Comparison of ENCODE assay signal across 15 mouse cellular contexts in genomic region chr17:81194006-81194405, GRCm38 (mm10).
DNase-seq lines count a peak whose midpoint lies in the region; ATAC-seq lines count a peak whose summit lies in the region.
"Had no signal": no experiment of that assay in that cellular context is flagged by ENCODE, and none has a peak within 500 bp of the region (broad histone marks: within the 10 kb centered on the region; RNA-seq: fewer than 3 reads in every experiment).

No protein-coding gene starts in this region.

- ATAC-seq in hindbrain, embryonic 15.5 days (ENCODE audit: low FRiP score, low read depth) = no peak
- 0 out of 2 replicates have a peak, but pooled peaks have one; percentile 50 for ATAC-seq in neural tube, embryonic 12.5 days (ENCODE audit: low FRiP score, low read depth)
- no peak for ATAC-seq in embryonic facial prominence, embryonic 15.5 days (ENCODE audit: insufficient number of reproducible peaks, low FRiP score, low TSS enrichment, low read depth)
- ATAC-seq in neural tube, embryonic 15.5 days (ENCODE audit: low FRiP score) = no peak
- ATAC-seq: CD4-positive, CD25-positive, alpha-beta regulatory T cell, adult 4 months had no signal

- no peak for DNase-seq in hindbrain, embryonic 10.5 days (ENCODE audit: low spot score)
- no peak for DNase-seq in neural tube, embryonic 10.5 days (ENCODE audit: extremely low spot score, low spot score)
- DNase-seq in cerebellum, adult 18-20 months = no peak

- H3K4me1 ChIP-seq in hindbrain, embryonic 15.5 days (replicated peaks) = no peaks in the 10 kb centered on the region
- no peaks in the 10 kb centered on the region for H3K4me1 ChIP-seq in hindbrain, embryonic 10.5 days (replicated peaks)
- no peaks in the 10 kb centered on the region for H3K4me1 ChIP-seq in neural tube, embryonic 12.5 days
- H3K4me1 ChIP-seq in embryonic facial prominence, embryonic 15.5 days = peaks cover 5% of the 10 kb centered on the region; the same call in 1 of the 2 replicates
- peaks cover 6% of the 10 kb centered on the region; the same call in 1 of the 2 replicates for H3K4me1 ChIP-seq in neural tube, embryonic 15.5 days
- H3K4me1 ChIP-seq: heart, embryonic 15.5 days; midbrain, embryonic 12.5 days had no signal

- H3K9ac ChIP-seq in hindbrain, embryonic 15.5 days = no peak overlapping the region
- no peak overlapping the region for H3K9ac ChIP-seq in neural tube, embryonic 12.5 days
- H3K9ac ChIP-seq in embryonic facial prominence, embryonic 15.5 days = no peak overlapping the region
- no peak overlapping the region for H3K9ac ChIP-seq in neural tube, embryonic 15.5 days (replicated peaks)
- H3K9ac ChIP-seq: heart, embryonic 15.5 days; kidney, embryonic 15.5 days; lung, embryonic 14.5 days; midbrain, embryonic 12.5 days had no signal

- WGBS in hindbrain, embryonic 15.5 days = 85% methylated on average over 10 of the region's 10 CpGs
- WGBS in hindbrain, embryonic 10.5 days = 87% methylated on average over 10 of the region's 10 CpGs
- WGBS in neural tube, embryonic 12.5 days = 86% methylated on average over 10 of the region's 10 CpGs
- WGBS in embryonic facial prominence, embryonic 15.5 days = 51% methylated on average over 10 of the region's 10 CpGs
- WGBS in neural tube, embryonic 15.5 days = 88% methylated on average over 10 of the region's 10 CpGs

- 0 out of 2 replicates have a peak overlapping the region, but pooled peaks have one; percentile 7 for H3K27ac ChIP-seq in hindbrain, embryonic 15.5 days (replicated peaks)
- H3K27ac ChIP-seq in hindbrain, embryonic 10.5 days = no peak overlapping the region
- no peak overlapping the region for H3K27ac ChIP-seq in neural tube, embryonic 12.5 days
- H3K27ac ChIP-seq in embryonic facial prominence, embryonic 15.5 days (replicated peaks) = no peak overlapping the region
- H3K27ac ChIP-seq in neural tube, embryonic 15.5 days (replicated peaks) = no peak overlapping the region; the same call in 1 of the 2 replicates
- H3K27ac ChIP-seq: heart, adult 2 months; heart, embryonic 15.5 days; kidney, embryonic 15.5 days; midbrain, embryonic 12.5 days had no signal

- H3K9me3 ChIP-seq in hindbrain, embryonic 15.5 days = no peaks in the 10 kb centered on the region
- H3K9me3 ChIP-seq in hindbrain, embryonic 10.5 days = no peaks in the 10 kb centered on the region
- no peaks in the 10 kb centered on the region for H3K9me3 ChIP-seq in neural tube, embryonic 12.5 days
- H3K9me3 ChIP-seq in embryonic facial prominence, embryonic 15.5 days (replicated peaks) = no peaks in the 10 kb centered on the region
- no peaks in the 10 kb centered on the region for H3K9me3 ChIP-seq in neural tube, embryonic 15.5 days (replicated peaks)
- H3K9me3 ChIP-seq: heart, embryonic 15.5 days; kidney, embryonic 15.5 days; midbrain, embryonic 12.5 days had no signal

- H3K4me2 ChIP-seq in hindbrain, embryonic 15.5 days = no peak overlapping the region
- no peak overlapping the region for H3K4me2 ChIP-seq in neural tube, embryonic 12.5 days (replicated peaks)
- H3K4me2 ChIP-seq in embryonic facial prominence, embryonic 15.5 days (replicated peaks) = peak overlapping the region; percentile 31
- H3K4me2 ChIP-seq in neural tube, embryonic 15.5 days = 0 out of 2 replicates have a peak overlapping the region, but pooled peaks have one; percentile 23
- H3K4me2 ChIP-seq: heart, embryonic 15.5 days; kidney, embryonic 15.5 days; liver, embryonic 11.5 days; lung, embryonic 14.5 days; midbrain, embryonic 12.5 days had no signal

- H3K36me3 ChIP-seq in hindbrain, embryonic 15.5 days = no peaks in the 10 kb centered on the region
- no peaks in the 10 kb centered on the region for H3K36me3 ChIP-seq in hindbrain, embryonic 10.5 days
- no peaks in the 10 kb centered on the region for H3K36me3 ChIP-seq in neural tube, embryonic 12.5 days
- H3K36me3 ChIP-seq in embryonic facial prominence, embryonic 15.5 days = no peaks in the 10 kb centered on the region
- no peaks in the 10 kb centered on the region for H3K36me3 ChIP-seq in neural tube, embryonic 15.5 days
- H3K36me3 ChIP-seq: G1E; heart, embryonic 15.5 days; kidney, embryonic 15.5 days; midbrain, embryonic 12.5 days had no signal

- no peak overlapping the region for H3K4me3 ChIP-seq in hindbrain, embryonic 15.5 days
- no peak overlapping the region for H3K4me3 ChIP-seq in hindbrain, embryonic 10.5 days
- no peak overlapping the region for H3K4me3 ChIP-seq in neural tube, embryonic 12.5 days
- no peak overlapping the region for H3K4me3 ChIP-seq in embryonic facial prominence, embryonic 15.5 days (replicated peaks)
- H3K4me3 ChIP-seq in neural tube, embryonic 15.5 days (replicated peaks) = no peak overlapping the region
- H3K4me3 ChIP-seq: heart, adult 2 months; heart, embryonic 15.5 days; kidney, embryonic 15.5 days; midbrain, embryonic 12.5 days had no signal

- H3K27me3 ChIP-seq in hindbrain, embryonic 15.5 days = no peaks in the 10 kb centered on the region
- no peaks in the 10 kb centered on the region for H3K27me3 ChIP-seq in hindbrain, embryonic 10.5 days (ENCODE audit: insufficient read depth, poor library complexity, severe bottlenecking)
- no peaks in the 10 kb centered on the region for H3K27me3 ChIP-seq in neural tube, embryonic 12.5 days (replicated peaks)
- no peaks in the 10 kb centered on the region for H3K27me3 ChIP-seq in embryonic facial prominence, embryonic 15.5 days
- no peaks in the 10 kb centered on the region for H3K27me3 ChIP-seq in neural tube, embryonic 15.5 days (replicated peaks)
- H3K27me3 ChIP-seq: heart, embryonic 15.5 days; kidney, embryonic 15.5 days; midbrain, embryonic 12.5 days had no signal

Comparison
In these comparisons a context has a peak if more than half of its experiments do, and no peak if none do; other contexts are left out.
1. H3K4me2 ChIP-seq: peak in embryonic facial prominence, embryonic 15.5 days (single experiment) and neural tube, embryonic 15.5 days (single experiment); none in hindbrain, embryonic 15.5 days (single experiment) and neural tube, embryonic 12.5 days (single experiment).